Mouse (Mus musculus) G1E (cell line): ENCODE data around the gene Bicral.

Experiments used
- CTCF ChIP-seq: IDR thresholded peaks from 2 replicates; pipeline ENCODE4 v1.5.1; 2012; ENCODE audit warnings: low read depth, low read length, inconsistent platforms, mixed read lengths
- GATA1 ChIP-seq: IDR thresholded peaks from 2 replicates; pipeline ENCODE4 v1.6.1; 2012; ENCODE audit warnings: borderline replicate concordance, low read length, inconsistent platforms, mixed read lengths
- GATA2 ChIP-seq: IDR thresholded peaks from 2 replicates; pipeline ENCODE4 v1.6.1; 2012; ENCODE audit warnings: low read depth, low read length, inconsistent platforms, borderline replicate concordance
- POLR2AphosphoS5 ChIP-seq: IDR thresholded peaks from 2 replicates; pipeline ENCODE4 v1.6.1; 2012; ENCODE audit warnings: low read depth, low read length, inconsistent platforms; ENCODE audit not compliant: insufficient replicate concordance
- TAL1 ChIP-seq: conservative IDR thresholded peaks from 2 replicates; pipeline ENCODE4 v1.6.1; 2012; ENCODE audit warnings: low read depth, low read length, inconsistent platforms, mixed read lengths

- TF ChIP-seq CTCF (no peak), POLR2AphosphoS5 (no peak), GATA1 (no peak), TAL1 (no peak), GATA2 (no peak)
These were observed 90.4 kb downstream of the Bicral start for GRCm38 (mm10) chr17:46767868-46768267.
